Mouse (Mus musculus) intestine, postnatal 0 days (tissue): Measurements from ENCODE around the gene Ifitm10. TPM values are rescaled to one million over a fixed set of nuclear protein-coding genes. Genes with fewer than 3 reads are reported as not detected.

Source experiments
- ATAC-seq: fragments of 200-750 bp; cut with Nextera tagmentation; 2 replicates; pipeline ENCODE4 v1.8.0; 2017; ENCODE audit warnings: mild to moderate bottlenecking, moderate TSS enrichment, moderate library complexity
- H3K27ac ChIP-seq: fragments of 300-500 bp; sonication (generic); 2 replicates; pipeline ENCODE4 v1.5.1; 2014; ENCODE audit warnings: mild to moderate bottlenecking, low read depth, low read length, moderate library complexity
- H3K27me3 ChIP-seq: fragments of 300-500 bp; sonication (generic); replicated peaks from 2 replicates; pipeline ENCODE4 v1.6.1; 2014; ENCODE audit warnings: low read length, mixed read lengths; ENCODE audit not compliant: control insufficient read depth, insufficient read depth
- H3K36me3 ChIP-seq: fragments of 300-500 bp; sonication (generic); 2 replicates; pipeline ENCODE4 v1.6.1; 2014; ENCODE audit warnings: mild to moderate bottlenecking, moderate library complexity; ENCODE audit not compliant: control insufficient read depth, insufficient read depth
- H3K4me1 ChIP-seq: fragments of 300-500 bp; sonication (generic); replicated peaks from 2 replicates; pipeline ENCODE4 v1.6.1; 2014; ENCODE audit warnings: antibody characterized with exemption, low read length, mixed read lengths; ENCODE audit not compliant: control insufficient read depth, insufficient read depth
- H3K4me2 ChIP-seq: fragments of 300-500 bp; sonication (generic); replicated peaks from 2 replicates; pipeline ENCODE4 v1.6.1; 2014; ENCODE audit warnings: low read depth, mild to moderate bottlenecking, moderate library complexity
- H3K4me3 ChIP-seq: fragments of 300-500 bp; sonication (generic); 2 replicates; pipeline ENCODE4 v1.5.1; 2014; ENCODE audit warnings: low read depth, low read length
- H3K9ac ChIP-seq: fragments of 300-500 bp; sonication (generic); 2 replicates; pipeline ENCODE4 v1.6.1; 2014; ENCODE audit warnings: mild to moderate bottlenecking, low read depth, low read length
- H3K9me3 ChIP-seq: fragments of 300-500 bp; sonication (generic); 2 replicates; pipeline ENCODE4 v1.6.1; 2016; ENCODE audit warnings: mixed run types; ENCODE audit not compliant: control insufficient read depth
- CTCF ChIP-seq: sonication (generic); IDR thresholded peaks from 2 replicates; pipeline ENCODE4 v1.5.1; 2016; ENCODE audit warnings: low read depth, mild to moderate bottlenecking, control low read depth, antibody characterized with exemption, moderate library complexity
- WGBS: fragments of 180-500 bp; shearing (Covaris S2); extraction: QIAGEN DNeasy Blood & Tissue Kit; methylation state at CpG from one replicate; pipeline ENCODE4 v1.1.7; 2014; 5-methylcytosine and 5-hydroxymethylcytosine counted together
- polyA plus RNA-seq: library from polyadenylated mRNA; unstranded; fragments of >200 nt; fragmentation: Nextera tagmentation; extraction: Ambion mirVana; gene quantifications from 2 replicates; pipeline ENCODE4 v1.2.1, GENCODE M21; 2015

Ifitm10 gene
- polyA plus RNA-seq, 1 experiment from 2014 or later = 1.6 TPM

- Histone ChIP-seq H3K27me3 (no peaks in the 10 kb centered on the region), H3K27ac (no peak overlapping the region), H3K9me3 (no peaks in the 10 kb centered on the region), H3K36me3 (no peaks in the 10 kb centered on the region), H3K4me2 (no peak overlapping the region), H3K4me3 (no peak overlapping the region), H3K4me1 (no peaks in the 10 kb centered on the region), H3K9ac (no peak overlapping the region)
- no peak for TF ChIP-seq CTCF
- 63% methylated on average over 6 of the region's 6 CpGs for WGBS
- no peak for ATAC-seq
Observed at GRCm38 (mm10) chr7:142394261-142395190, 21.0 kb upstream of the Ifitm10 start.

GRCm38 (mm10) chr7:142393191-142393590 is 19.6 kb upstream of the Ifitm10 start:
- Histone ChIP-seq H3K4me2 (no peak overlapping the region), H3K9me3 (no peaks in the 10 kb centered on the region), H3K4me3 (no peak overlapping the region), H3K36me3 (no peaks in the 10 kb centered on the region), H3K4me1 (no peaks in the 10 kb centered on the region), H3K27me3 (no peaks in the 10 kb centered on the region), H3K27ac (no peak overlapping the region), H3K9ac (no peak overlapping the region)
- no peak for ATAC-seq
- 24% methylated on average over 4 of the region's 4 CpGs for WGBS
- TF ChIP-seq CTCF = no peak

GRCm38 (mm10) chr7:142391609-142392008 is 18.1 kb upstream of the Ifitm10 start:
- no peaks in the 10 kb centered on the region for H3K9me3 ChIP-seq
- no peak overlapping the region for H3K27ac ChIP-seq
- H3K9ac ChIP-seq = no peak overlapping the region
- H3K4me1 ChIP-seq = peaks cover under 1% of the 10 kb centered on the region; the same call in 1 of the 2 replicates
- ATAC-seq = no peak
- WGBS = 58% methylated on average over 4 of the region's 4 CpGs
- no peaks in the 10 kb centered on the region for H3K27me3 ChIP-seq
- no peak overlapping the region for H3K4me3 ChIP-seq
- no peak for TF ChIP-seq CTCF
- H3K4me2 ChIP-seq = no peak overlapping the region
- H3K36me3 ChIP-seq = no peaks in the 10 kb centered on the region

DNA sequence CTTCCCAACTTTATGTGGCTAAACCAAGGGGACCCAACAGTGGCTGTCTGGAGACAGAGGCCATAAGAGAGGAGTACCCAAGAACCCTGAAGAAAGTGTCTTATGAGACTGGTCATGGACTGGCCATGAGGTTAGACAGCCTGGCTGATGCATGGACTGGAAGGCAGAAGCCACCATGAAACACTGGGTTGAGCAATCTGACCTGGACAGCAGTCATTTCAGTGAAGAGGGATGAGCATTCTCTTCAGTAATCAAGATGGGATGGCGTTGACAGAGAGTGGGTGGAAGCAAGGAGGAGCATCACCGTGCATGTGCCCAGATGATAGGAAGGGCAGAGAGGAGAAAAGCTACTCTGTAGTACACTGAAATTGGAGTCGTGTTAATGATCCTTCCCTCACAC is 17.6 kb upstream of the Ifitm10 start:
- no peak for ATAC-seq
- H3K4me1 ChIP-seq = peaks cover 6% of the 10 kb centered on the region
- H3K9me3 ChIP-seq = no peaks in the 10 kb centered on the region
- H3K36me3 ChIP-seq = no peaks in the 10 kb centered on the region
- H3K27ac ChIP-seq = no peak overlapping the region
- no peak for TF ChIP-seq CTCF
- H3K9ac ChIP-seq = no peak overlapping the region
- no peak overlapping the region for H3K4me2 ChIP-seq
- no peak overlapping the region for H3K4me3 ChIP-seq
- WGBS = 73% methylated on average over 3 of the region's 3 CpGs
- H3K27me3 ChIP-seq = no peaks in the 10 kb centered on the region

GRCm38 (mm10) chr7:142389961-142390650 is 16.6 kb upstream of the Ifitm10 start:
- H3K4me2 ChIP-seq = no peak overlapping the region
- H3K4me1 ChIP-seq = peaks cover 9% of the 10 kb centered on the region
- no peak overlapping the region for H3K4me3 ChIP-seq
- peaks cover 5% of the 10 kb centered on the region for H3K36me3 ChIP-seq
- no peaks in the 10 kb centered on the region for H3K27me3 ChIP-seq
- WGBS = 87% methylated on average over 3 of the region's 3 CpGs
- no peaks in the 10 kb centered on the region for H3K9me3 ChIP-seq
- no peak overlapping the region for H3K27ac ChIP-seq
- ATAC-seq = no peak
- H3K9ac ChIP-seq = no peak overlapping the region
- no peak for TF ChIP-seq CTCF

DNA sequence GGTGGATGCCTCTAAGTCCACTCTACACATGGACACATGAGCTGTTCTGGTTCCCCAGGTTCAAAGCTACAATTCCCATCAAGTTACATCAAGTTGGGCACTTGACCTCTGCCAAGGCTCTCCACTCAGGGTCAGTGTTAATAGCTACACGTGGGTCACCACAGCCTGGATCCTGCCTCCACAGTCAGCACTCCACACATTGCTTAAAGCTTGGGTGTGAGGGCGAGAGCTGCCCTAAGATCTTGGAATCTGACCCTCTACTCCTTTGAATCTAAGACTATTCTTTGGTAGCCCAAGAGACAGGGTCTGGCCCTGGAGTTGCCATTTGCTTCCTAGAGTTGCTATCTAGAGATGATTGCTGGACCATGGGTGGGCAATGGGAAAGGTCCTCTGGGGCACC is 15.2 kb upstream of the Ifitm10 start:
- no peak overlapping the region for H3K27ac ChIP-seq

More for the DNA sequence above, 15.2 kb upstream of the Ifitm10 start:
- Histone ChIP-seq H3K4me3 (no peak overlapping the region), H3K4me2 (no peak overlapping the region), H3K27me3 (no peaks in the 10 kb centered on the region), H3K9ac (no peak overlapping the region), H3K36me3 (peaks cover 18% of the 10 kb centered on the region), H3K9me3 (no peaks in the 10 kb centered on the region), H3K4me1 (peaks cover 9% of the 10 kb centered on the region)
- no peak for TF ChIP-seq CTCF
- WGBS = 97% methylated on average over 2 of the region's 2 CpGs
- ATAC-seq = no peak
